Mouse (Mus musculus) embryonic facial prominence, embryonic 14.5 days (tissue): ENCODE measurements around the gene Trp63. TPM values are rescaled to one million over a fixed set of nuclear protein-coding genes. Genes with fewer than 3 reads are reported as not detected.

Source experiments
- ATAC-seq: fragments of 200-750 bp; cut with Nextera tagmentation; 2 replicates; pipeline ENCODE4 v1.8.0; 2017; ENCODE audit warnings: low read depth, moderate number of reproducible peaks, moderate TSS enrichment
- DNase-seq: peaks from one replicate; pipeline ENCODE4 v3.0.0-alpha.2; 2015; ENCODE audit warnings: low spot score
- H3K27ac ChIP-seq: fragments of 300-500 bp; sonication (generic); replicated peaks from 2 replicates; pipeline ENCODE4 v1.5.1; 2014; ENCODE audit warnings: low read depth, mild to moderate bottlenecking, low read length, moderate library complexity
- H3K27me3 ChIP-seq: fragments of 300-500 bp; sonication (generic); replicated peaks from 2 replicates; pipeline ENCODE4 v1.6.1; 2014; ENCODE audit warnings: low read length; ENCODE audit not compliant: control insufficient read depth, insufficient read depth
- H3K36me3 ChIP-seq: fragments of 300-500 bp; sonication (generic); 2 replicates; pipeline ENCODE4 v1.6.1; 2014; ENCODE audit warnings: low read length, mixed read lengths; ENCODE audit not compliant: control insufficient read depth, insufficient read depth
- H3K4me1 ChIP-seq: fragments of 300-500 bp; sonication (generic); 2 replicates; pipeline ENCODE4 v1.6.1; 2014; ENCODE audit warnings: antibody characterized with exemption, low read length; ENCODE audit not compliant: control insufficient read depth, insufficient read depth
- H3K4me2 ChIP-seq: fragments of 300-500 bp; sonication (generic); 2 replicates; pipeline ENCODE4 v1.6.1; 2014; ENCODE audit warnings: low read depth, mild to moderate bottlenecking, low read length, moderate library complexity, mixed read lengths
- H3K4me3 ChIP-seq: fragments of 300-500 bp; sonication (generic); 2 replicates; pipeline ENCODE4 v1.5.1; 2014; ENCODE audit warnings: low read depth, mild to moderate bottlenecking, low read length
- H3K9ac ChIP-seq: fragments of 300-500 bp; sonication (generic); 2 replicates; pipeline ENCODE4 v1.6.1; 2014; ENCODE audit warnings: low read depth, mild to moderate bottlenecking, low read length, moderate library complexity, mixed read lengths
- H3K9me3 ChIP-seq: fragments of 300-500 bp; sonication (generic); 2 replicates; pipeline ENCODE4 v1.6.1; 2016; ENCODE audit warnings: low read length; ENCODE audit not compliant: control insufficient read depth
- WGBS: fragments of 180-500 bp; shearing (Covaris S2); extraction: QIAGEN DNeasy Blood & Tissue Kit; methylation state at CpG from one replicate; pipeline ENCODE4 v1.1.7; 2014; 5-methylcytosine and 5-hydroxymethylcytosine counted together
- polyA plus RNA-seq: library from polyadenylated mRNA; unstranded; fragments of >200 nt; fragmentation: Nextera tagmentation; extraction: Ambion mirVana; gene quantifications from 2 replicates; pipeline ENCODE4 v1.2.1, GENCODE M21; 2014

The Trp63 gene
- polyA plus RNA-seq, 1 experiment from 2014 or later = 35.8 TPM

GRCm38 (mm10) chr16:25865096-25865869 lies 181.7 kb downstream of the Trp63 start:
- ATAC-seq = peak; percentile 64; the same call in 1 of the 2 replicates
- Histone ChIP-seq H3K9me3 (no peaks in the 10 kb centered on the region), H3K4me3 (no peak overlapping the region), H3K4me1 (peaks cover 10% of the 10 kb centered on the region; the same call in 1 of the 2 replicates), H3K36me3 (no peaks in the 10 kb centered on the region), H3K27me3 (no peaks in the 10 kb centered on the region), H3K4me2 (no peak overlapping the region), H3K9ac (no peak overlapping the region), H3K27ac (peak overlapping the region; percentile 48)
- peak; percentile 84 for DNase-seq
- 37% methylated on average over 7 of the region's 7 CpGs for WGBS

GRCm38 (mm10) chr16:25871503-25871902 lies 187.9 kb downstream of the Trp63 start:
- WGBS = 96% methylated on average over 1 of the region's 1 CpGs
- no peaks in the 10 kb centered on the region for H3K4me1 ChIP-seq

GRCm38 (mm10) chr16:25875681-25876080 lies 192.1 kb downstream of the Trp63 start:
- Histone ChIP-seq H3K4me3 (no peak overlapping the region), H3K4me1 (no peaks in the 10 kb centered on the region), H3K36me3 (no peaks in the 10 kb centered on the region), H3K27me3 (no peaks in the 10 kb centered on the region), H3K9me3 (no peaks in the 10 kb centered on the region), H3K4me2 (no peak overlapping the region), H3K27ac (no peak overlapping the region), H3K9ac (no peak overlapping the region)
- DNase-seq = no peak
- 80% methylated on average over 2 of the region's 2 CpGs for WGBS
- ATAC-seq = no peak

More at GRCm38 (mm10) chr16:25871503-25871902, 187.9 kb downstream of the Trp63 start:
- no peaks in the 10 kb centered on the region for H3K36me3 ChIP-seq
- H3K9me3 ChIP-seq = no peaks in the 10 kb centered on the region
- H3K27me3 ChIP-seq = no peaks in the 10 kb centered on the region
- H3K9ac ChIP-seq = no peak overlapping the region
- H3K27ac ChIP-seq = no peak overlapping the region
- ATAC-seq (no peak), DNase-seq (no peak)
- no peak overlapping the region for H3K4me2 ChIP-seq
- no peak overlapping the region for H3K4me3 ChIP-seq

GRCm38 (mm10) chr16:25877416-25877965 lies 193.9 kb downstream of the Trp63 start:
- no peak for DNase-seq
- H3K9me3 ChIP-seq = no peaks in the 10 kb centered on the region
- no peaks in the 10 kb centered on the region for H3K36me3 ChIP-seq
- H3K27me3 ChIP-seq = no peaks in the 10 kb centered on the region
- no peak overlapping the region for H3K9ac ChIP-seq
- ATAC-seq = no peak
- H3K4me2 ChIP-seq = no peak overlapping the region
- no peak overlapping the region for H3K4me3 ChIP-seq
- no peak overlapping the region for H3K27ac ChIP-seq
- no peaks in the 10 kb centered on the region for H3K4me1 ChIP-seq
- 79% methylated on average over 7 of the region's 7 CpGs for WGBS

- H3K9ac ChIP-seq = no peak overlapping the region
- H3K4me3 ChIP-seq = no peak overlapping the region
- H3K4me2 ChIP-seq = no peak overlapping the region
- ATAC-seq (no peak), DNase-seq (no peak)
- H3K27me3 ChIP-seq = no peaks in the 10 kb centered on the region
- H3K27ac ChIP-seq = no peak overlapping the region
- H3K4me1 ChIP-seq = no peaks in the 10 kb centered on the region
- H3K9me3 ChIP-seq = no peaks in the 10 kb centered on the region
- H3K36me3 ChIP-seq = no peaks in the 10 kb centered on the region
Measured at GRCm38 (mm10) chr16:25878116-25878515, 194.6 kb downstream of the Trp63 start.

- Histone ChIP-seq H3K36me3 (no peaks in the 10 kb centered on the region), H3K4me1 (no peaks in the 10 kb centered on the region), H3K9me3 (no peaks in the 10 kb centered on the region), H3K4me3 (no peak overlapping the region), H3K9ac (no peak overlapping the region), H3K27ac (no peak overlapping the region), H3K4me2 (no peak overlapping the region), H3K27me3 (no peaks in the 10 kb centered on the region)
- 77% methylated on average over 4 of the region's 4 CpGs for WGBS
- DNase-seq (no peak), ATAC-seq (no peak)
Measured at GRCm38 (mm10) chr16:25899071-25899470, 215.5 kb downstream of the Trp63 start.

GRCm38 (mm10) chr16:25899657-25900056 lies 216.1 kb downstream of the Trp63 start:
- no peak overlapping the region for H3K27ac ChIP-seq
- 87% methylated on average over 2 of the region's 2 CpGs for WGBS
- no peak overlapping the region for H3K4me2 ChIP-seq
- DNase-seq = no peak
- H3K9ac ChIP-seq = no peak overlapping the region
- H3K36me3 ChIP-seq = no peaks in the 10 kb centered on the region
- H3K27me3 ChIP-seq = no peaks in the 10 kb centered on the region
- no peaks in the 10 kb centered on the region for H3K4me1 ChIP-seq
- H3K4me3 ChIP-seq = no peak overlapping the region
- no peaks in the 10 kb centered on the region for H3K9me3 ChIP-seq
- ATAC-seq = no peak

- Histone ChIP-seq H3K9ac (no peak overlapping the region), H3K4me2 (no peak overlapping the region), H3K4me3 (no peak overlapping the region), H3K36me3 (no peaks in the 10 kb centered on the region), H3K4me1 (no peaks in the 10 kb centered on the region), H3K9me3 (no peaks in the 10 kb centered on the region), H3K27ac (no peak overlapping the region), H3K27me3 (no peaks in the 10 kb centered on the region)
- no peak for ATAC-seq
- peak; percentile 12 for DNase-seq
- WGBS = 46% methylated on average over 3 of the region's 3 CpGs
Measured at GRCm38 (mm10) chr16:25900389-25900908, 216.9 kb downstream of the Trp63 start.
